Mouse (Mus musculus) lung, postnatal 0 days (tissue): Measurements from ENCODE around the gene Sp4. TPM values are rescaled to one million over a fixed set of nuclear protein-coding genes. Genes with fewer than 3 reads are reported as not detected.

Source experiments
- ATAC-seq: fragments of 200-750 bp; cut with Nextera tagmentation; 2 replicates; pipeline ENCODE4 v1.8.0; 2017; ENCODE audit warnings: moderate library complexity
- DNase-seq: peaks from one replicate; pipeline ENCODE4 v3.0.0-alpha.2; 2016; ENCODE audit warnings: low spot score
- H3K27ac ChIP-seq: fragments of 300-500 bp; sonication (generic); 2 replicates; pipeline ENCODE4 v1.5.1; 2014; ENCODE audit warnings: antibody characterized with exemption, mild to moderate bottlenecking, low read length, mixed read lengths
- H3K27me3 ChIP-seq: fragments of 300-500 bp; sonication (generic); replicated peaks from 2 replicates; pipeline ENCODE4 v1.6.1; 2014; ENCODE audit warnings: low read length, mixed read lengths; ENCODE audit not compliant: insufficient read depth
- H3K36me3 ChIP-seq: fragments of 300-500 bp; sonication (generic); 2 replicates; pipeline ENCODE4 v1.6.1; 2014; ENCODE audit warnings: low read length, mixed read lengths; ENCODE audit not compliant: insufficient read depth
- H3K4me1 ChIP-seq: fragments of 300-500 bp; sonication (generic); 2 replicates; pipeline ENCODE4 v1.6.1; 2014; ENCODE audit warnings: antibody characterized with exemption, low read depth, low read length, mixed read lengths; ENCODE audit not compliant: insufficient read depth
- H3K4me2 ChIP-seq: fragments of 300-500 bp; sonication (generic); replicated peaks from 2 replicates; pipeline ENCODE4 v1.6.1; 2014; ENCODE audit warnings: low read depth, mild to moderate bottlenecking, low read length, moderate library complexity, mixed read lengths
- H3K4me3 ChIP-seq: fragments of 300-500 bp; sonication (generic); 2 replicates; pipeline ENCODE4 v1.5.1; 2014; ENCODE audit warnings: low read depth, low read length
- H3K9ac ChIP-seq: fragments of 300-500 bp; sonication (generic); replicated peaks from 2 replicates; pipeline ENCODE4 v1.6.1; 2014; ENCODE audit warnings: low read depth, mild to moderate bottlenecking
- H3K9me3 ChIP-seq: fragments of 300-500 bp; sonication (generic); 2 replicates; pipeline ENCODE4 v1.6.1; 2016; ENCODE audit warnings: low read length, mixed read lengths
- CTCF ChIP-seq: IDR thresholded peaks from 2 replicates; pipeline ENCODE4 v1.5.1; 2016; ENCODE audit warnings: antibody characterized with exemption, mild to moderate bottlenecking
- EP300 ChIP-seq: IDR thresholded peaks from 2 replicates; pipeline ENCODE4 v1.6.1; 2016; ENCODE audit warnings: antibody characterized with exemption, mild to moderate bottlenecking, control low read depth
- WGBS: fragments of 180-500 bp; shearing (Covaris S2); extraction: QIAGEN DNeasy Blood & Tissue Kit; methylation state at CpG from one replicate; pipeline ENCODE4 v1.1.7; 2014; 5-methylcytosine and 5-hydroxymethylcytosine counted together
- polyA plus RNA-seq: library from polyadenylated mRNA; unstranded; fragments of >200 nt; fragmentation: Nextera tagmentation; extraction: Ambion mirVana; gene quantifications from 2 replicates; pipeline ENCODE4 v1.2.1, GENCODE M21; 2015

Sp4 gene
- polyA plus RNA-seq, 1 experiment from 2014 or later, result 5.6 TPM

DNA sequence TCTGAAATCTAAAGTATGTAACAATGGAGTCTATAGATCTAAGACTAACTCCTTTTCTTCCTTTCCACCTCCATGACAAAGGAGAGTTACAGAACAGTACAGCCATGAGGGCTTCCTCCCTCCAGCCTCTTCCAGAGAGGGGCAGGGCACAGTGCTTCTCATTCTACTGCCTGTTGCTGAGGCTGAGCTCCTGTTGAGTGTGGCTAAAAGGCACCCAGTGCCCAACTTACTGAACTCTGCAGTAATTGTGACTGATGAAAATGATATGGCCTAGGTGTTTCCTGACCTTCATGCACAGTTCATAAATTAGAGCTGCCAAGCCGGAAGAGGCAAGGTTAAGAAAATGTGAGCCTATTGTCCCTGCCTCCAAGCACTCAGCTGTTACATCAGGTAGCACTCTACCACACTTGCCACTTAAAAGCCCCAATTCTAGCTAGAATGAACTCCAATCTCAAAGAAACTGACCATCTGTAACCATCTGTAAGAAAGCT lies 45.9 kb downstream of the Sp4 start:
- 0 out of 2 replicates have a peak, but pooled peaks have one; percentile 33 for ATAC-seq
- no peaks in the 10 kb centered on the region for H3K27me3 ChIP-seq
- no peak overlapping the region for H3K9ac ChIP-seq
- H3K9me3 ChIP-seq, result no peaks in the 10 kb centered on the region
- TF ChIP-seq CTCF (no peak), EP300 (no peak)
- H3K27ac ChIP-seq, result no peak overlapping the region
- no peak overlapping the region for H3K4me3 ChIP-seq
- no peaks in the 10 kb centered on the region for H3K4me1 ChIP-seq
- H3K36me3 ChIP-seq, result no peaks in the 10 kb centered on the region; the same call in 1 of the 2 replicates
- H3K4me2 ChIP-seq, result no peak overlapping the region
- 20% methylated on average over 1 of the region's 1 CpGs for WGBS
- peak; percentile 14 for DNase-seq

DNA sequence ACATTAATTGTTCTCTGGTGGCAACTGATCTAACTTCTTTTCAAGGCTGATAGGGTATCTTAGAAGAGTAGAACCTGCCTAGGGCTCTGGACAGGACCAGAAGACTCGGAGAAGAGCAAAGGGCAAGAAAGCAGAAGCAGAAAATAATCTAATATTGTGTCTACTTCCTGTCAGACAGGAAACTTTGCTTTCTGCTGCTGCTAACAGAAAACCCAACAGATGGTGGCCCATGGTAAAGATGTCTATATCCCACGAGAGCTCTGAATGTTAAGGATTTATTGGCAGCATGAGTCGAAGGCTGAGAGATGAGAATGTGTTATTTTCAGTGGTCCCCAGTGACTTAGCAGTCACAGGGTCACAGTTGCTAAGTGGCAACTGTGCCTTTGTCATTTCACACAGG lies 80.1 kb downstream of the Sp4 start:
- no peak for ATAC-seq
- Histone ChIP-seq H3K4me1 (no peaks in the 10 kb centered on the region), H3K36me3 (no peaks in the 10 kb centered on the region), H3K4me2 (no peak overlapping the region), H3K27me3 (no peaks in the 10 kb centered on the region), H3K4me3 (no peak overlapping the region), H3K9ac (no peak overlapping the region), H3K27ac (no peak overlapping the region), H3K9me3 (no peaks in the 10 kb centered on the region)
- DNase-seq, result no peak
- TF ChIP-seq EP300 (no peak), CTCF (no peak)
- 47% methylated on average over 3 of the region's 3 CpGs for WGBS

DNA sequence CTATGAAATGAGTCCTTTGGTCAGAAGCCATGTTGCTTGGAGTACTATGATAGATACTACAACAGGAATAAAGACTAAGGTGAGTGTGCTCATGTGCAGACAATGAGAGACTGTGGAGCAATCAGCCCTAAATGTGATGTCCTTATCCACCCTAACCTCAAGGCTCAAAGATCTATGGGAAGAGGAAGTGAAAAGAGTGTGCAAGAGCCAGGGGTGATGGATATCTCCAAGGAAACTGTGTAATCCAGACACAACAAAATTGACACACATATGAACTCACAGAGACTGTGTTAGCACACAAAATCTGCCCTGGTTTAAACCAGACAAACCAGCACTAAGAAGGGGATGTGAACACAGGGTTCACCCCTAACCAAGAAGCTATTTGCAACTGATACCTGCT lies 81.2 kb downstream of the Sp4 start:
- H3K4me2 ChIP-seq, result no peak overlapping the region
- no peaks in the 10 kb centered on the region for H3K27me3 ChIP-seq
- no peaks in the 10 kb centered on the region for H3K36me3 ChIP-seq
- H3K9me3 ChIP-seq, result no peaks in the 10 kb centered on the region
- ATAC-seq, result no peak
- H3K9ac ChIP-seq, result no peak overlapping the region
- H3K4me3 ChIP-seq, result no peak overlapping the region
- DNase-seq, result no peak
- TF ChIP-seq EP300 (no peak), CTCF (no peak)
- H3K4me1 ChIP-seq, result no peaks in the 10 kb centered on the region
- no peak overlapping the region for H3K27ac ChIP-seq

DNA sequence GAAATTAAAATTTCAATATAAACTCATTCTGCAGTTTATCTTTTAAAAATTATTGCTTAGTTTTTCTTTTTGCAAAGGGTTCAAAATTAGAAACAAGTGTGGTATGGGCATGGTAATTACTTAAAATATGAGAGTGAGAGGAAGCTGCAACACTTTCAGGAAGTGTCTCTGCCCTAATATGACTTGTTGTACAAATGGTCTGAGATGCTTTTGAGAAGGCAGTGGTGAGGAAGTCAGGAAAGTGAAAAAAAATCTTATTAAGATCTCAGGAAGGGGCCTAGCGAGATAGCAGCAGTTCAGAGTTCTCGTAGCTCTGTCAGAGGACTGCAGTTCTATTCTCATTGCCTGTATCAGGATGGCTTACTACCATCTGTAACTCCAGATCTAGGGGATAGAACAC lies 89.1 kb downstream of the Sp4 start:
- H3K4me1 ChIP-seq, result no peaks in the 10 kb centered on the region
- no peak for DNase-seq
- H3K4me3 ChIP-seq, result no peak overlapping the region
- no peaks in the 10 kb centered on the region for H3K9me3 ChIP-seq
- H3K36me3 ChIP-seq, result no peaks in the 10 kb centered on the region
- WGBS, result 56% methylated on average over 2 of the region's 2 CpGs
- no peak overlapping the region for H3K4me2 ChIP-seq
- H3K27ac ChIP-seq, result no peak overlapping the region
- ATAC-seq, result no peak
- no peak for TF ChIP-seq EP300
- H3K27me3 ChIP-seq, result no peaks in the 10 kb centered on the region
- no peak overlapping the region for H3K9ac ChIP-seq

DNA sequence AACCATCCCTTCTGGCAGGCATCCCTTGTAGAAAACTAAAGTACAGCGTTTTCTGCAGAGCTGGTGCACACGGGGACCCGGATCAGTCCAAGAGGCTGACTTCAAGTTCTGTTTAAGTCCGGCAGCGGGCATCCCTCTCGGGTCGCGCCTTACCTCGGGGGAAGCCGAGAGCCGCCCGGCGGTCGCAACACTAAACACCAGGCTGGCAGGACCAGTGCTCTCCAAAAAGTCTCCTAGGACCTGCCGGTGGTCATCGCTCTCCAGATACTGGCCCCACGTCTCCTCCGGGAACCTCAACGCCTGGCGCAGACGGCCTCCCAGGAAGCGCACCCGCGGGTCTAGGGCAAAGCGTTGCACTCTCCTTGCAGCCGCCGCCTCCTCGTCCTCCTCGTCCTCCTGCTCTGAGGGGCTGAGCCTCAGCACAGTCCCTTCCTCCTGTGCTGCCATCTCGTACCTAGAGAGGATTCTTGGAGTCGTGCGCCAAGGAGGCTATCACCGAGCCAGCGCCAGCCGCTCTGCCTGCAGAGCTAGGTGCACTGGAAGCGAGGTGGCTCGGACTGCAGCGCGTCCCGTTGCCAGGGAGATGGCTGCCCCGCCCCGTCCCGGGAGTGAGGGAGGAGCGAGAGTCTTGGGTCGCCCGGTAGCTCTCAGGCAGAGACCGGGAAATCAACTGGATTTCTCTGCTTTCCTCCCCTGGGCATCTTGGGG lies 102.7 kb downstream of the Sp4 start, which contains the start of gene Dnah11:
Gene Dnah11 (minus strand): TSS at position 658 of the 708 bp plus-strand sequence.
- Histone ChIP-seq H3K9me3 (no peaks in the 10 kb centered on the region), H3K4me3 (peak within 1 kb of the TSS; percentile 50), H3K9ac (no peak within 1 kb of the TSS), H3K36me3 (no peaks in the 10 kb centered on the region), H3K27me3 (0 out of 2 replicates have a peak, but pooled peaks cover 13% of the 10 kb centered on the region), H3K4me1 (peaks cover 3% of the 10 kb centered on the region; the same call in 1 of the 2 replicates), H3K27ac (no peak within 1 kb of the TSS), H3K4me2 (peak within 1 kb of the TSS; percentile 90)
- WGBS, result under 1% methylated on average over 47 of the region's 47 CpGs
- peak; percentile 99 for ATAC-seq
- TF ChIP-seq EP300, result no peak
- peak; percentile 8; the same call in 1 of the 2 replicates for TF ChIP-seq CTCF
- peak; percentile 81 for DNase-seq

DNA sequence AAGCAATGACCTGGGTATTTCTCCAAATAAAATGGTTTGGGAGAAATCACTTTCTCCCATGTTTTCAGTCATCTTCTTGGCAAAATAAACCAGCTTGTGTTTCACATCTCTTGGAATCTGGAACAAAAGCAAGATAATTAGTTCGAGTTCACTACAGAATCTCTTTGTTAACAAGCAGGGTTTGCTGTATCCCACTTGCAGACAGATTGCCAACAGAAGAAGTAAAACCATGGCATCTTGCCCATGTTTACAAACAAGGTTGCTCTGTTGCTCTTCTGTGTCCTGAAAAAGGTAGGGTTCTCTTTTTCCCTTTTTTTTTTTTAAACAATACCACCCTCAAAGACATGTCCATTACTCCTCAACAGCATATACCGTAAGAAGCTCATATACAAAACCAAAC lies 104.7 kb downstream of the Sp4 start:
- Histone ChIP-seq H3K27me3 (0 out of 2 replicates have a peak, but pooled peaks cover 13% of the 10 kb centered on the region), H3K36me3 (no peaks in the 10 kb centered on the region), H3K4me2 (no peak overlapping the region), H3K9me3 (no peaks in the 10 kb centered on the region), H3K9ac (no peak overlapping the region), H3K27ac (no peak overlapping the region), H3K4me1 (peaks cover 3% of the 10 kb centered on the region; the same call in 1 of the 2 replicates), H3K4me3 (no peak overlapping the region)
- TF ChIP-seq EP300 (no peak), CTCF (no peak)
- DNase-seq, result no peak
- no peak for ATAC-seq
- WGBS, result 30% methylated on average over 2 of the region's 2 CpGs
